Mouse (Mus musculus) hindbrain, embryonic 16.5 days (tissue): Measurements from ENCODE around the gene 4930539E08Rik. TPM values are rescaled to one million over a fixed set of nuclear protein-coding genes. Genes with fewer than 3 reads are reported as not detected.
A peak's percentile ranks its signal among the peaks of the same experiment; 100 is the strongest.

Experiments used
- ATAC-seq: fragments of 200-750 bp; cut with Nextera tagmentation; 2 replicates; pipeline ENCODE4 v1.8.0; 2017; ENCODE audit warnings: moderate TSS enrichment, moderate library complexity
- H3K27ac ChIP-seq: fragments of 300-500 bp; sonication (generic); 2 replicates; pipeline ENCODE4 v1.5.1; 2014; ENCODE audit warnings: low read depth, mild to moderate bottlenecking, control low read depth, low read length, moderate library complexity
- H3K27me3 ChIP-seq: fragments of 300-500 bp; sonication (generic); replicated peaks from 2 replicates; pipeline ENCODE4 v1.6.1; 2014; ENCODE audit warnings: low read length; ENCODE audit not compliant: control insufficient read depth, insufficient read depth
- H3K36me3 ChIP-seq: fragments of 300-500 bp; sonication (generic); 2 replicates; pipeline ENCODE4 v1.6.1; 2014; ENCODE audit warnings: mild to moderate bottlenecking, low read length, moderate library complexity, mixed read lengths; ENCODE audit not compliant: control insufficient read depth, insufficient read depth
- H3K4me1 ChIP-seq: fragments of 300-500 bp; sonication (generic); 2 replicates; pipeline ENCODE4 v1.6.1; 2014; ENCODE audit warnings: low read depth, low read length; ENCODE audit not compliant: control insufficient read depth, insufficient read depth
- H3K4me2 ChIP-seq: fragments of 300-500 bp; sonication (generic); 2 replicates; pipeline ENCODE4 v1.6.1; 2014; ENCODE audit warnings: mild to moderate bottlenecking, low read length, control low read depth, moderate library complexity
- H3K4me3 ChIP-seq: fragments of 300-500 bp; sonication (generic); 2 replicates; pipeline ENCODE4 v1.5.1; 2014; ENCODE audit warnings: mild to moderate bottlenecking, low read length, control low read depth, moderate library complexity
- H3K9ac ChIP-seq: fragments of 300-500 bp; sonication (generic); 2 replicates; pipeline ENCODE4 v1.6.1; 2014; ENCODE audit warnings: low read depth, mild to moderate bottlenecking, control low read depth, low read length, moderate library complexity
- H3K9me3 ChIP-seq: fragments of 300-500 bp; sonication (generic); 2 replicates; pipeline ENCODE4 v1.6.1; 2014; ENCODE audit warnings: mild to moderate bottlenecking, low read length, moderate library complexity; ENCODE audit not compliant: control insufficient read depth
- WGBS: fragments of 180-500 bp; shearing (Covaris S2); extraction: QIAGEN DNeasy Blood & Tissue Kit; methylation state at CpG from one replicate; pipeline ENCODE4 v1.1.7; 2014; 5-methylcytosine and 5-hydroxymethylcytosine counted together
- polyA plus RNA-seq: library from polyadenylated mRNA; unstranded; fragments of >200 nt; fragmentation: Nextera tagmentation; extraction: Ambion mirVana; gene quantifications from 2 replicates; pipeline ENCODE4 v1.2.1, GENCODE M21; 2015

4930539E08Rik gene
- polyA plus RNA-seq, 1 experiment from 2014 or later, result 2.4 TPM

DNA sequence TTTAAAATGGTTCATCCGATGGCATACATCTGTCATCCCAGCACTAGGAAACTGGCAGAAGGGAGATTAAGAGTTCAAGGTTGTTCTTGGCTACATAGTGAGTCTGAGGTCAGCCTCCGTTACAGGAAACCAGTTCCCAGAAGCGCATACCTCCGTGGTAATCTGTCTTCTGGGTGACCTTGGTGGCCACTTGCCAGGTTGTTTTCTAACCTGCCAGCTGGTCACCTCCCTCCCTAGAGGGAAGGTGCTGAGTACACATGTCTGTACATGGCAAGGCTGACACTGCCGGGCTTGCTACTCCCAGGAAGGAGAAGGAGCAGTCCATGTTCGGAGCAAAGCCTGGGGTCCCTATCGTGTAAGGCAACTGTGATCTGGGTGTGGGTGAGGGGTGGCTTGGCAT is 40.3 kb downstream of the 4930539E08Rik start:
- no peaks in the 10 kb centered on the region for H3K36me3 ChIP-seq
- no peak overlapping the region for H3K27ac ChIP-seq
- no peak overlapping the region for H3K4me3 ChIP-seq
- H3K9ac ChIP-seq, result no peak overlapping the region
- H3K27me3 ChIP-seq, result no peaks in the 10 kb centered on the region
- H3K9me3 ChIP-seq, result no peaks in the 10 kb centered on the region
- H3K4me2 ChIP-seq, result no peak overlapping the region
- peaks cover 8% of the 10 kb centered on the region; the same call in 1 of the 2 replicates for H3K4me1 ChIP-seq
- WGBS, result 70% methylated on average over 7 of the region's 7 CpGs
- ATAC-seq, result no peak

DNA sequence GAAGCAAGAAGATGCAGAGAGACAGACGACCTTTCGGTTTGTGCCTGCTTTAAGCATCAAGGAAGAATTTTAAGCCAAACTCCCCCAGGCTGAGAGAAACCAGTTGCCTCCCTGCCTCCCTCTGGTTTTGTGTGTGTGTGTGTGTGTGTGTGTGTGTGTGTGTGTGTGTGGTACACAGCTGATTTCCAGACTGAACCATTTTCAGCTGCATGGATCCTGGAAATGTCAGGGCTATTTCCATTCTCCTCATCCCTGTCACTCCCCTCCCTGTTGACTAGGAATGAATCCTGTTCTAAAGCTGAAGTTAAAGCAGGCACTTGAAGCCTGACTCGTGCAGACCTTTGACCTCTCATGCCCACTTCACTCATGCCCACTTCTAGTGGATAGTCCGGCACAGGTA is 40.9 kb downstream of the 4930539E08Rik start:
- Histone ChIP-seq H3K4me3 (no peak overlapping the region), H3K27me3 (no peaks in the 10 kb centered on the region), H3K4me1 (peaks cover 8% of the 10 kb centered on the region; the same call in 1 of the 2 replicates), H3K36me3 (no peaks in the 10 kb centered on the region), H3K4me2 (no peak overlapping the region), H3K9me3 (no peaks in the 10 kb centered on the region), H3K27ac (no peak overlapping the region), H3K9ac (no peak overlapping the region)
- WGBS, result 80% methylated on average over 4 of the region's 4 CpGs
- no peak for ATAC-seq

GRCm38 (mm10) chr17:28872322-28872721 is 42.8 kb downstream of the 4930539E08Rik start:
- 87% methylated on average over 7 of the region's 7 CpGs for WGBS
- no peak for ATAC-seq
- no peaks in the 10 kb centered on the region for H3K36me3 ChIP-seq
- no peak overlapping the region for H3K27ac ChIP-seq
- H3K4me2 ChIP-seq, result no peak overlapping the region
- H3K27me3 ChIP-seq, result no peaks in the 10 kb centered on the region
- peaks cover 8% of the 10 kb centered on the region; the same call in 1 of the 2 replicates for H3K4me1 ChIP-seq
- H3K9me3 ChIP-seq, result no peaks in the 10 kb centered on the region
- no peak overlapping the region for H3K4me3 ChIP-seq
- H3K9ac ChIP-seq, result no peak overlapping the region

GRCm38 (mm10) chr17:28871831-28872230 is 43.3 kb downstream of the 4930539E08Rik start:
- H3K9ac ChIP-seq, result no peak overlapping the region
- WGBS, result 78% methylated on average over 11 of the region's 11 CpGs
- no peak overlapping the region for H3K4me3 ChIP-seq
- H3K27ac ChIP-seq, result no peak overlapping the region
- no peaks in the 10 kb centered on the region for H3K9me3 ChIP-seq
- H3K4me1 ChIP-seq, result peaks cover 6% of the 10 kb centered on the region; the same call in 1 of the 2 replicates
- H3K27me3 ChIP-seq, result no peaks in the 10 kb centered on the region
- ATAC-seq, result no peak
- no peak overlapping the region for H3K4me2 ChIP-seq
- no peaks in the 10 kb centered on the region for H3K36me3 ChIP-seq

DNA sequence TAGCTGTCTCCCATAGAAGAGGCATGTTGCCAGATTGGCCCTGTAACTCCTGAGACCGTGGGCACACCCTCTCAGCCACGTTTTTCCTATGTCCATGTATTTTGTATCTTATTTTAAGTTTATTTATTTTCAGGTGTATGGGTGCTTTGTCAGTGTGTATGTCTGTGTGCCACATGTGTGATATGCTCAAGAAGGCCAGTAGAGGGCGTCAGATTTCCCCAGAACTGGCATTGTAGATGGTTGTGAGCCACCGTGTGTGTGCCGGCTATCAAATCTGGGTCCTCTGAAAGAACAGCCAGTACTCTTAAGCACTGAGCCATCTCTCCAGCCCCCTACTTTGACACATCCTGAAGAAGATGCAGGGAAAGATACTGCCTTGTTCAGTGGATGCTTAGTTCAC is 44.7 kb downstream of the 4930539E08Rik start:
- no peaks in the 10 kb centered on the region for H3K9me3 ChIP-seq
- H3K4me3 ChIP-seq, result no peak overlapping the region
- ATAC-seq, result no peak
- H3K27ac ChIP-seq, result peak overlapping the region; percentile 79
- no peak overlapping the region for H3K4me2 ChIP-seq
- H3K4me1 ChIP-seq, result peaks cover 4% of the 10 kb centered on the region; the same call in 1 of the 2 replicates
- H3K9ac ChIP-seq, result no peak overlapping the region
- no peaks in the 10 kb centered on the region for H3K36me3 ChIP-seq
- no peaks in the 10 kb centered on the region for H3K27me3 ChIP-seq
- WGBS, result 68% methylated on average over 5 of the region's 5 CpGs

- WGBS, result 51% methylated on average over 9 of the region's 9 CpGs
- H3K27me3 ChIP-seq, result no peaks in the 10 kb centered on the region
- H3K27ac ChIP-seq, result peak overlapping the region; percentile 79
- peaks cover 3% of the 10 kb centered on the region; the same call in 1 of the 2 replicates for H3K4me1 ChIP-seq
- peak; percentile 96 for ATAC-seq
- no peaks in the 10 kb centered on the region for H3K9me3 ChIP-seq
- H3K4me2 ChIP-seq, result no peak overlapping the region
- no peak overlapping the region for H3K4me3 ChIP-seq
- no peaks in the 10 kb centered on the region for H3K36me3 ChIP-seq
- peak overlapping the region; percentile 13; the same call in 1 of the 2 replicates for H3K9ac ChIP-seq
These were observed 45.6 kb downstream of the 4930539E08Rik start for GRCm38 (mm10) chr17:28869412-28870110.

- Histone ChIP-seq H3K27me3 (no peaks in the 10 kb centered on the region), H3K9me3 (no peaks in the 10 kb centered on the region), H3K36me3 (no peaks in the 10 kb centered on the region), H3K4me1 (peaks cover 3% of the 10 kb centered on the region; the same call in 1 of the 2 replicates), H3K27ac (no peak overlapping the region), H3K9ac (no peak overlapping the region), H3K4me2 (no peak overlapping the region), H3K4me3 (no peak overlapping the region)
- 98% methylated on average over 4 of the region's 4 CpGs for WGBS
- no peak for ATAC-seq
These were observed 47.7 kb downstream of the 4930539E08Rik start for GRCm38 (mm10) chr17:28867381-28867780.

DNA sequence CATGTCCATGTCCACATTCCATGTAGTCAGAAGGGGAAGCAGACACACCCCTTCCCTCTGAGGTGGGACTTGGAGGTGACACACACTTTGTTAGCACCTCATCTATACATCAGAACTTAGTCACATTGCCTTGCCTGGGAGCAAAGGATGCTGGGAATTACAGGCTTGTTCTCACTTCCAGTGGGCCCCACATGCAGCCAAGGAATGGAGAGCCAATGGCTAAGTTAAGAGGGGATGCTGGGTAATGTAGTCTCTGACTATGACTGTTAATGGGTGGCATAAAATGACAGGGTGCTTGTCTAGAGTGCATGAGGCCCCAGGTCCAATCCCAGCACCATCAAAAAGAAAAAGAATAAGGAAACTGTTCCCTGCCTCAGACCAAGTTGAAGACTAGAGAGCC is 48.2 kb downstream of the 4930539E08Rik start:
- ATAC-seq, result no peak
- H3K9me3 ChIP-seq, result no peaks in the 10 kb centered on the region
- peaks cover 3% of the 10 kb centered on the region; the same call in 1 of the 2 replicates for H3K4me1 ChIP-seq
- no peaks in the 10 kb centered on the region for H3K27me3 ChIP-seq
- no peak overlapping the region for H3K9ac ChIP-seq
- no peak overlapping the region for H3K4me3 ChIP-seq
- H3K27ac ChIP-seq, result no peak overlapping the region
- no peaks in the 10 kb centered on the region for H3K36me3 ChIP-seq
- no peak overlapping the region for H3K4me2 ChIP-seq

DNA sequence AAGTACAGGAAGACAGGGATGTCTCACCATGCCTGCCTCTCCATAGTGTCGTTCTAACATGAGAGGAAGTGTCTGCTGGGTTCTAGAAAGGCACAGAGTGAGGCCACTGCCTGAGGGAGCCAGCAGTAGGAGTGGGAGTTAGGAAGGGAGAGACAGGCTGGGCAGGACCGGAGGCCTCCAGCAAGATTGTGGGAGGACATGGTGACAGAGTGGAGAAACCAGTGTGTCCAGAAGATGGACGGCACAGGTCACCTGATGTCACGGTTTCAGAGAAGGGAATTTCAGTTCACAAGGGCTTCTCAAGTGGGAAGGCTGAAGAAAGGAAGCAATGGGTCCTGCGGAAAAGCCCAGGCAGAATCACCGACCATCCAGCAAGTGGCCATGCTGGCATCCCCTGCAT is 50.7 kb downstream of the 4930539E08Rik start:
- Histone ChIP-seq H3K27ac (no peak overlapping the region), H3K36me3 (no peaks in the 10 kb centered on the region), H3K4me1 (no peaks in the 10 kb centered on the region; the same call in 1 of the 2 replicates), H3K9ac (no peak overlapping the region), H3K9me3 (no peaks in the 10 kb centered on the region), H3K4me2 (no peak overlapping the region), H3K4me3 (no peak overlapping the region), H3K27me3 (no peaks in the 10 kb centered on the region)
- ATAC-seq, result no peak
- WGBS, result 84% methylated on average over 6 of the region's 6 CpGs
